Mouse (Mus musculus) midbrain, embryonic 15.5 days (tissue): ENCODE measurements around the gene Srsf1. TPM values are rescaled to one million over a fixed set of nuclear protein-coding genes. Genes with fewer than 3 reads are reported as not detected.

Source experiments
- ATAC-seq: fragments of 200-750 bp; cut with Nextera tagmentation; replicated peaks from 2 replicates; pipeline ENCODE4 v1.8.0; 2017; ENCODE audit warnings: moderate TSS enrichment
- H3K27ac ChIP-seq: fragments of 300-500 bp; sonication (generic); 2 replicates; pipeline ENCODE4 v1.5.1; 2015; ENCODE audit warnings: mild to moderate bottlenecking, inconsistent platforms
- H3K27me3 ChIP-seq: fragments of 300-500 bp; sonication (generic); replicated peaks from 2 replicates; pipeline ENCODE4 v1.6.1; 2015; ENCODE audit warnings: inconsistent platforms
- H3K36me3 ChIP-seq: fragments of 300-500 bp; sonication (generic); replicated peaks from 2 replicates; pipeline ENCODE4 v1.6.1; 2015; ENCODE audit warnings: inconsistent platforms
- H3K4me1 ChIP-seq: fragments of 300-500 bp; sonication (generic); 2 replicates; pipeline ENCODE4 v1.6.1; 2015; ENCODE audit warnings: inconsistent platforms
- H3K4me2 ChIP-seq: fragments of 300-500 bp; sonication (generic); 2 replicates; pipeline ENCODE4 v1.6.1; 2015; ENCODE audit warnings: inconsistent platforms, mild to moderate bottlenecking, moderate library complexity
- H3K4me3 ChIP-seq: fragments of 300-500 bp; sonication (generic); 2 replicates; pipeline ENCODE4 v1.5.1; 2015; ENCODE audit warnings: mild to moderate bottlenecking, inconsistent platforms
- H3K9ac ChIP-seq: fragments of 300-500 bp; sonication (generic); 2 replicates; pipeline ENCODE4 v1.6.1; 2015; ENCODE audit warnings: mild to moderate bottlenecking, inconsistent platforms
- H3K9me3 ChIP-seq: fragments of 300-500 bp; sonication (generic); 2 replicates; pipeline ENCODE4 v1.6.1; 2016; ENCODE audit warnings: inconsistent platforms
- WGBS: fragments of 180-500 bp; shearing (Covaris S2); methylation state at CpG from one replicate; pipeline ENCODE4 v1.1.7; 2015; ENCODE audit warnings: mixed read lengths; 5-methylcytosine and 5-hydroxymethylcytosine counted together
- polyA plus RNA-seq: library from polyadenylated mRNA; unstranded; fragments of >200 nt; fragmentation: Nextera tagmentation; extraction: Ambion mirVana; gene quantifications from 2 replicates; pipeline ENCODE4 v1.2.1, GENCODE M21; 2015

Srsf1 gene
- polyA plus RNA-seq, 1 experiment from 2014 or later, result 241 TPM

DNA sequence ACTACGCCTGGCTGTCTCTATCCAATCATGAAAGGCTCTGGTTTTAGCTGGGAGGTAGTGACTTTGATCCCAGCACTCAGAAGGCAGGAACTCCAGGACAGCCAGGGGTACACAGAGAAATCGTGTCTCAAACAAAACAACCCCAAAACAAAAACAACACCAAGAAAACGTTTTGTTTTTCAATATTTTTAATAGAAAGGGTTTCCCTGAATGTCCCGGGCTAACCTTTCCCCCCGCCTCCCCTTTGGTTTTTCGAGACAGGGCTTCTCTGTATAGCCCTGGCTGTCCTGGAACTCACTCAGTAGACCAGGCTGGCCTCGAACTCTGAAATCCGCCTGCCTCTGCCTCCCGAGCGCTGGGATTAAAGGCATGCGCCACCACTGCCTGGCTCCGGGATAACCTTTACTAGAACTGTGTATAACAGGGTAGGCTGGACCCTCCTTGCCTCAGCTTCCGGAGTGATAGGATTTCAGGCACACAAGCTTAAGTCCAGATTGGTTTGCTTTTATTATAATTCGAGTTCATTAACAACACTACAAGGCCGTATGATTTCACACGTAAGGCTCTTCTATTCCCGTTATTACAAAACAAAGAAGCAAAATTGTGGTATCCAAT lies 743 bp upstream of the Srsf1 start:
- Histone ChIP-seq H3K9ac (peak overlapping the region; percentile 95), H3K9me3 (no peaks in the 10 kb centered on the region), H3K4me2 (peak overlapping the region; percentile 59), H3K36me3 (0 out of 2 replicates have a peak, but pooled peaks cover 3% of the 10 kb centered on the region), H3K27ac (peak overlapping the region; percentile 97), H3K4me3 (peak overlapping the region; percentile 95), H3K4me1 (peaks cover 34% of the 10 kb centered on the region), H3K27me3 (no peaks in the 10 kb centered on the region)
- ATAC-seq, result no peak
- 59% methylated on average over 17 of the region's 17 CpGs for WGBS

DNA sequence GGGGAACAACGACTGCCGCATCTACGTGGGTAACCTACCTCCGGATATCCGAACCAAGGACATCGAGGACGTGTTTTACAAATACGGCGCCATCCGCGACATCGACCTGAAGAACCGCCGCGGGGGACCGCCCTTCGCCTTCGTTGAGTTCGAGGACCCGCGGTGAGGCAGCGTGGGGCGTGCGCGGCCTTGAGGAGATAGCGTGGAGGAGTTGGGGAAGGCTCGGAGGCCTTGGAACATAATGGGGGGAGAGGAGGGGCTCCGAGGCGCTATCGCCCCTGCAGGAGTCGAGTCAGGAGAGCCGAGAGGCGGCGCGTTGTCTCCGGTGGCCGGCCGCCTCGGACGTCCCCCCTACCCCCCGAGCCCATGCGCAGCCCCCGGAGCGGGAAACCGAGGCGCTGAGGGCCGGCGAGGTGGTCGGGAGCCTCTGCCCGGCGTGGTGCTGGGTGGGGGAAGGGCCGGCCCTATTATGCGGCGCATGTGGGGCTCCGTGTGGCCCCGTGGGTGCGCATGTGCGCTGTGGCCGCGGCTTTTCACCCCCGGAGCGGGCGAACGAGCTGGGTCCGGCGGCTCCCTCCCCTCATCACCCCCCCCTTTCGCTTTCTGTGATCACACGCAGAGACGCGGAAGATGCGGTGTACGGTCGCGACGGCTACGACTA lies 828 bp downstream of the Srsf1 start:
- under 1% methylated on average over 76 of the region's 76 CpGs for WGBS
- Histone ChIP-seq H3K27me3 (no peaks in the 10 kb centered on the region), H3K36me3 (0 out of 2 replicates have a peak, but pooled peaks cover 3% of the 10 kb centered on the region), H3K4me1 (peaks cover 43% of the 10 kb centered on the region), H3K4me3 (peak overlapping the region; percentile 95), H3K9me3 (no peaks in the 10 kb centered on the region), H3K9ac (peak overlapping the region; percentile 95), H3K4me2 (peak overlapping the region; percentile 57), H3K27ac (peak overlapping the region; percentile 97)
- ATAC-seq, result peak; percentile 87

DNA sequence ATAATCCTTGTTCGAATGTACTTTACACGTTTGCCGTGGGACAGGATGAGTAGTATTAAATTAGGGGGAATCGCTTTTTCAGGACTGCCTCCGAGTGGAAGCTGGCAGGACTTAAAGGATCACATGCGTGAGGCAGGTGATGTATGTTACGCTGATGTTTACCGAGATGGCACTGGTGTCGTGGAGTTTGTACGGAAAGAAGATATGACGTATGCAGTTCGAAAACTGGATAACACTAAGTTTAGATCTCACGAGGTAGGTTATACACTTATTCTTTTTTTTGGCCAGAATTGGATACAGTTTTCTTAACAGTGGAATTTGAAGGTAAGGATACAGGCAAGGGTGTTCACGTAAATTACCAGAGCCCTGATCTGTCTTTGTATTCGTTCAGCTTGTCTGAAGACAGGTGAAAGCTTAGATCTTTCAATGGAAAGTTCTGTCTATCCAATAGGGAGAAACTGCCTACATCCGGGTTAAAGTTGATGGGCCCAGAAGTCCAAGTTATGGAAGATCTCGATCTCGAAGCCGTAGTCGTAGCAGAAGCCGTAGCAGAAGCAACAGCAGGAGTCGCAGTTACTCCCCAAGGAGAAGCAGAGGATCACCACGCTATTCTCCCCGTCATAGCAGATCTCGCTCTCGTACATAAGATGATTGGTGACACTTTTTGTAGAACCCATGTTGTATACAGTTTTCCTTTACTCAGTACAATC lies 1.9 kb downstream of the Srsf1 start:
- Histone ChIP-seq H3K27me3 (no peaks in the 10 kb centered on the region), H3K9me3 (no peaks in the 10 kb centered on the region), H3K36me3 (peaks cover 3% of the 10 kb centered on the region; the same call in 1 of the 2 replicates), H3K27ac (no peak overlapping the region), H3K4me1 (peaks cover 43% of the 10 kb centered on the region), H3K4me2 (peak overlapping the region; percentile 57), H3K9ac (peak overlapping the region; percentile 95), H3K4me3 (peak overlapping the region; percentile 95)
- WGBS, result 17% methylated on average over 26 of the region's 26 CpGs
- ATAC-seq, result no peak

DNA sequence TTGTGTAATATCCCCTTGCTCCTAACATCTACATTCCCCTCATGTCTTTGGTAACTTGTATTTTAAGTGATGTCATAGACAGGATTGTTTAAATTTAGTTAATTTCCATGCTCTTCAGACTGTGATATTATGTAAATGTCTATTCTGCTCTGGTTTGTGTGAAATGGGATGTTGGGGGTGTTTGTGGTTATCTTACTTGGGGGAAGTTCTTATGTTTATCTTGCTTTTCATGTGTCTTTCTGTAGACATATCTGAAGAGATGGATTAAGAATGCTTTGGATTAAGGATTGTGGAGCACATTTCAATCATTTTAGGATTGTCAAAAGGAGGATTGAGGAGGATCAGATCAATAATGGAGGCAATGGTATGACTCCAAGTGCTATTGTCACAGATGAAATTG lies 2.6 kb downstream of the Srsf1 start:
- no peak overlapping the region for H3K27ac ChIP-seq
- 0 out of 2 replicates have a peak overlapping the region, but pooled peaks have one; percentile 13 for H3K9ac ChIP-seq
- ATAC-seq, result no peak
- peaks cover 43% of the 10 kb centered on the region for H3K4me1 ChIP-seq
- H3K36me3 ChIP-seq, result peaks cover 3% of the 10 kb centered on the region; the same call in 1 of the 2 replicates
- no peaks in the 10 kb centered on the region for H3K9me3 ChIP-seq
- no peaks in the 10 kb centered on the region for H3K27me3 ChIP-seq
- peak overlapping the region; percentile 95 for H3K4me3 ChIP-seq
- H3K4me2 ChIP-seq, result peak overlapping the region; percentile 57

DNA sequence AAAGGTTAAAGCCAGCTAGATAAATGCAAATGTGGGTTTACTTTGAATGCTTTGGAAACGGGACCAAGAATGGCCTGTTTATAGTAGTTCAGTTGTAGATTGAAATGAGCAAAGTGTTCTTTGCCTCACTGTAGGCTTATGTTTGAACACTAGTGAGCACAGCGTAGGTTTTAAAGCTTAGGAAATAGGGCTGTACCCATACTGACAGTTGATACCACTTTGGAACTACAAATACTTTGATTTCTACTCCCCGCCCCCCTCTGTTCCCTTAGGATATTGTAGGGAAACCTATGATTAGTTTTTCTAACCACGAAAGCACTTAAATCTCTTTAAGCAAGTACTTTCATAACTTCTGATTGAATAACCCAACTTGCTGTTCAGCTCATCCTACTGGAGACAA lies 5.5 kb downstream of the Srsf1 start:
- peaks cover 31% of the 10 kb centered on the region for H3K4me1 ChIP-seq
- no peak overlapping the region for H3K27ac ChIP-seq
- no peak for ATAC-seq
- H3K36me3 ChIP-seq, result peaks cover 3% of the 10 kb centered on the region; the same call in 1 of the 2 replicates
- no peak overlapping the region for H3K4me3 ChIP-seq
- WGBS, result 72% methylated on average over 4 of the region's 4 CpGs
- no peak overlapping the region for H3K4me2 ChIP-seq
- H3K27me3 ChIP-seq, result no peaks in the 10 kb centered on the region
- H3K9ac ChIP-seq, result no peak overlapping the region
- H3K9me3 ChIP-seq, result no peaks in the 10 kb centered on the region

DNA sequence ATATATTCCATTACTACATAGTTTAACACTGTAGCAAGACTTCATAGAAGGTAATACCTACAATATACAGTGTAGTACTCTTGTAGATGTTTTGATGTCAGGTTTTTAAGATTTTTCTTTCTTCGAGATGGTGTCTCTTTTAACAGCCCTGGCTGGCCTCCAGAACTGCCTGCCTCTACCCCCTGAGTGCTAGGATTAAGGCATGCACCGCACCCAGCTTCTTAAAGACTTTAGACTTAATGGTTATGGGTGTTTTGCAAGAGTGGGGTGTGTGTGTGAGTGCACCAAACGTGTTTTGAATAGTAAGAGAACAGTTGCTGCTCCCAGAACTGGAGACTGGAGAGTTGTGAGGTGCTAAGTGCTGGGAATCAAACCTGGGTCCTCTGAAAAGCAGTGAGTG lies 6.6 kb downstream of the Srsf1 start:
- Histone ChIP-seq H3K36me3 (peaks cover 3% of the 10 kb centered on the region; the same call in 1 of the 2 replicates), H3K9me3 (no peaks in the 10 kb centered on the region)
- WGBS, result 57% methylated on average over 3 of the region's 3 CpGs

DNA sequence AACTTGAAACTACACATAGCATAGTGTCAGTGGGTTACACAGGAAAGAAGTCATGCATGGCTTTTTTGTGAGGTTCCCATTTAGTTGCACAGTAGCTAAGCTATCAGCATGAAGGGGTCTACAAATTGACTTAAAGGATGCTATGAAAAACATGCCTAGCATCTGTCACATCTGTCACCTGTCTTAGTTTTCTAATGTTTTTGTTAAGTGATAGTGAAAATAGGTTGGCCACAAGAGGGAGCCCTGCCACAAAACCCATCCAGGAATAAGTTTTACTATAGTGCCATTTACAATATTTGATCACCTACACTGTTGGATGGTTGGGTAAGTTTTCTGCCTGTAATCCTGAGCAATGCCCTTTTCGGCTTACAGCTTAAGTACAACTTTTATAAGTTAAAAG lies 7.4 kb downstream of the Srsf1 start:
- Histone ChIP-seq H3K9ac (no peak overlapping the region), H3K4me3 (no peak overlapping the region), H3K4me1 (peaks cover 23% of the 10 kb centered on the region), H3K9me3 (no peaks in the 10 kb centered on the region), H3K36me3 (peaks cover 3% of the 10 kb centered on the region; the same call in 1 of the 2 replicates), H3K27me3 (no peaks in the 10 kb centered on the region), H3K4me2 (no peak overlapping the region), H3K27ac (no peak overlapping the region)
- ATAC-seq, result no peak
- 81% methylated on average over 1 of the region's 1 CpGs for WGBS

More for the DNA sequence above, 6.6 kb downstream of the Srsf1 start:
- Histone ChIP-seq H3K4me2 (no peak overlapping the region), H3K27me3 (no peaks in the 10 kb centered on the region), H3K27ac (no peak overlapping the region), H3K9ac (no peak overlapping the region), H3K4me3 (no peak overlapping the region), H3K4me1 (peaks cover 30% of the 10 kb centered on the region)
- ATAC-seq, result no peak

DNA sequence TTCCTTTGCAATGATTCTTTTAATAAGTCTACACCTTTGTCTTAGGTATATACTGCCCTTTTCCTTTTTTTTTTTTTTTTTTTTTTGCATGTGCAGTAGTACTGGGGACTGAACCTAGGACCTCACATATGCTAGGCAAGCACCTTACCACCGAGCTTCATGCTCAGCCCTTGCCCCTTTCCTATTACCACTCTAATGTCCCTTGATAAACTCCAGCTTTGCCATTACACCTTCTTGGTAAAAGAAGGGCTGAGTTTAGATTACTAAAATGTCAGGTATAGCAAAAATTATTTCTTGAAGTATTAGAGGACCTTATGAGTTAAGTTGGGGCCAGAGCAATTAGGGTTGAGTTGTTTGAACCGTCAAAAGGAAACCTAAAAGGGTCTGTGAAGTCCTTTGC lies 8.6 kb downstream of the Srsf1 start:
- H3K36me3 ChIP-seq, result no peaks in the 10 kb centered on the region; the same call in 1 of the 2 replicates
- peaks cover 14% of the 10 kb centered on the region for H3K4me1 ChIP-seq
- H3K4me3 ChIP-seq, result no peak overlapping the region
- no peak for ATAC-seq
- no peak overlapping the region for H3K4me2 ChIP-seq
- no peaks in the 10 kb centered on the region for H3K9me3 ChIP-seq
- 90% methylated on average over 2 of the region's 2 CpGs for WGBS
- no peaks in the 10 kb centered on the region for H3K27me3 ChIP-seq
- no peak overlapping the region for H3K9ac ChIP-seq
- H3K27ac ChIP-seq, result no peak overlapping the region

DNA sequence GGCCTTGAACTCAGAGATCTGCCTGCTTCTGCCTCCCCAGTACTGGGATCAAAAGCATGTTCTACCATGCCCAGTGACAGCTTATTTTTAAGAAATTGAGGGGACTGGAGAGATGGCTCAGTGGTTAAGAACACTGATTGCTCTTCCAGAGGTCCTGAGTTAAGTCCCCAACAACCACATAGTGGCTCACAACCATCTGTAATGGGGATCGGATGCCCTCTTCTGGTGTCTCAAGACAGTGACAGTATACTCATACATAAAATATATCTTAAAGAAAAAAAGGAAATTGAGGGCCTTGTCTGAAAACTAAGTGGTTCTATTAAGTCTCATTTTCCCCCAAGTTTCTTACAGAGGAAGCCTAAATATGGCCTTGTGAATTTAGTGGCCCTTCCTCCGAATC lies 10.6 kb downstream of the Srsf1 start:
- Histone ChIP-seq H3K9ac (no peak overlapping the region), H3K4me2 (no peak overlapping the region), H3K27ac (no peak overlapping the region), H3K27me3 (no peaks in the 10 kb centered on the region), H3K4me1 (peaks cover under 1% of the 10 kb centered on the region; the same call in 1 of the 2 replicates), H3K9me3 (no peaks in the 10 kb centered on the region), H3K4me3 (no peak overlapping the region), H3K36me3 (no peaks in the 10 kb centered on the region; the same call in 1 of the 2 replicates)
- no peak for ATAC-seq
- 87% methylated on average over 2 of the region's 2 CpGs for WGBS

DNA sequence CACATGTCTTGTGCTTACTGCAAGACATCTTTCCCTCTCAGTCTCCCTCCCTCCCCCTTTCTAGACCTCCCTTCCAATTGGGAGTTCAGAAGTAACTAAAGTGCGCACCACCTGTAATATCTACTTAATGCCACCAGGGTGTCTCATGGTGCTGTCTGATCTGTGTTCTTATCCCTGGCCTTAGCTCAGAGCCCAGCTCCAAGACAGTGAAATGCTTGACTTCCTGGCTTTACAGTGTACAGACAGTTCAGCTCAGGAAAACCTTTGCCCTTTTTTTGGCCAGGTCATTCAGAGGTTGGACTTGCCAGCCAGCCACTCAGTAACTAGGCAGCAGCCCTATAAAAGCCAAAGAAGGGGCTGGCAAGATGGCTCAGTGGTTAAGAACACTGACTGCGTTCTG lies 12.0 kb downstream of the Srsf1 start:
- peak; percentile 77 for ATAC-seq
- Histone ChIP-seq H3K4me2 (no peak overlapping the region), H3K9me3 (no peaks in the 10 kb centered on the region), H3K27ac (no peak overlapping the region), H3K36me3 (no peaks in the 10 kb centered on the region), H3K27me3 (no peaks in the 10 kb centered on the region), H3K4me1 (no peaks in the 10 kb centered on the region), H3K4me3 (no peak overlapping the region), H3K9ac (no peak overlapping the region)
- WGBS, result 38% methylated on average over 2 of the region's 2 CpGs

DNA sequence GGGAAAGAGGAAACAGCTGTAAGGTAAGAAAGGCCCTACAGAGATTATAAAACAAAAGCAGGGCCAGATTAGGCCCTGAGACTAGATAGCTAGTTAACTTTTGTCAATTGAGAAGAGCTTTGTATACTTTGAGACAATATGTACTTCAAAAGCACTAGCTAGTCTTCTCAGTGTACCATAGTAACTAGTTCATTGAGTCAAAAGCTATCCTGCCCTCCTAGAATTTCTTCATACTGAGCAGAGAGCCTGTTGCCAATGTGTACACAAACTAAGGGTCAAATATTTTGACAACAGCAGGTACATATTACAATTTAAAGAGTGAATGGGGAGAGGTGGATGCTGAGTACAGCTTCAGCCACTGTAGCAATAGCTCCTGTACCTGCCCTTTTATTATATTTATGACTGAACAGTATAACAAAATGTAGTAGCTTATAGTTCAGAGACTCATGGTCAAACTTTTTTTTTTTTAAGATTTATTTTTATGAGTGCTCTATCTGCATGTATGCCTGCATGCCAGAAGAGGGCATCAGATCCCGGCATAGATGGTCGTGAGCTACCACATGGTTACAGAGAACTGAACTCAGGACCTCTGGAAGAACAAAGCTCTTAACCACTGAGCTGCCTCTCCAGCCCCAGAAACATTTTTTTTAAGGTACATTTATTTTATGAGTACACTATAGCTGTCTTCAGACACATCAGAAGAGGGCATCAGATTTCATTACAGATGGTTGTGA lies 14.9 kb downstream of the Srsf1 start:
- Histone ChIP-seq H3K27me3 (no peaks in the 10 kb centered on the region), H3K4me3 (no peak overlapping the region), H3K4me1 (peaks cover 4% of the 10 kb centered on the region), H3K9ac (no peak overlapping the region), H3K27ac (no peak overlapping the region), H3K36me3 (no peaks in the 10 kb centered on the region), H3K4me2 (no peak overlapping the region), H3K9me3 (no peaks in the 10 kb centered on the region)
- no peak for ATAC-seq
- WGBS, result 85% methylated on average over 2 of the region's 2 CpGs

DNA sequence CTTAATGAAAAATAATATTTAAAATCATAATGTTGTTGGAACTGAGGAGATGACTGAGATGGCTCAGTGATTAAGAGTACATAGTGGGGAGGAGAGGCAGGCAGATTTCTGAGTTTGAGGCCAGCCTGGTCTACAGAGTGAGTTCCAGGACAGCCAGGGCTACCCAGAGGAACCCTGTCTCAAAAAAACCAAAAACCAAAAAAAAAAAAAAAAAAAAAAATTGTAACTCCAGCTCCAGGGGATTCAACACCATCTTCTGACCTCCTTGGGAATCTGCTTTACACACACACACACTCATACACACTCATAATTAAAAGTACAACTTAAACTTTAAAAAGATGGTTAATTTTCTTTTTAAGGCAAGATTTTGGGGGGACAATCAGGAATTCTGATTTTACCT lies 18.6 kb downstream of the Srsf1 start:
- Histone ChIP-seq H3K9ac (no peak overlapping the region), H3K9me3 (no peaks in the 10 kb centered on the region), H3K36me3 (no peaks in the 10 kb centered on the region), H3K4me1 (peaks cover 22% of the 10 kb centered on the region), H3K4me2 (no peak overlapping the region), H3K4me3 (no peak overlapping the region), H3K27me3 (no peaks in the 10 kb centered on the region), H3K27ac (no peak overlapping the region)
- ATAC-seq, result no peak
